Mouse (Mus musculus) heart, embryonic 12.5 days (tissue): Measurements from ENCODE around the gene Ninj2. TPM values are rescaled to one million over a fixed set of nuclear protein-coding genes. Genes with fewer than 3 reads are reported as not detected.

ENCODE experiments used
- ATAC-seq: fragments of 200-750 bp; cut with Nextera tagmentation; 2 replicates; pipeline ENCODE4 v1.8.0; 2017; ENCODE audit warnings: moderate TSS enrichment, moderate library complexity; ENCODE audit not compliant: insufficient number of reproducible peaks, low FRiP score
- H3K27ac ChIP-seq: fragments of 300-500 bp; sonication (generic); 2 replicates; pipeline ENCODE4 v1.5.1; 2016; ENCODE audit warnings: mild to moderate bottlenecking, moderate library complexity; ENCODE audit not compliant: poor library complexity, severe bottlenecking
- H3K27me3 ChIP-seq: fragments of 300-500 bp; sonication (generic); replicated peaks from 2 replicates; pipeline ENCODE4 v1.6.1; 2016; ENCODE audit warnings: mild to moderate bottlenecking, moderate library complexity
- H3K36me3 ChIP-seq: fragments of 300-500 bp; sonication (generic); 2 replicates; pipeline ENCODE4 v1.6.1; 2016; ENCODE audit warnings: mild to moderate bottlenecking, moderate library complexity
- H3K4me1 ChIP-seq: fragments of 300-500 bp; sonication (generic); replicated peaks from 2 replicates; pipeline ENCODE4 v1.6.1; 2016; ENCODE audit warnings: mild to moderate bottlenecking
- H3K4me2 ChIP-seq: fragments of 300-500 bp; sonication (generic); 2 replicates; pipeline ENCODE4 v1.6.1; 2016; ENCODE audit warnings: mild to moderate bottlenecking, moderate library complexity
- H3K4me3 ChIP-seq: fragments of 300-500 bp; sonication (generic); 2 replicates; pipeline ENCODE4 v1.5.1; 2016; ENCODE audit warnings: mild to moderate bottlenecking
- H3K9ac ChIP-seq: fragments of 300-500 bp; sonication (generic); 2 replicates; pipeline ENCODE4 v1.6.1; 2016; ENCODE audit warnings: mild to moderate bottlenecking, moderate library complexity
- H3K9me3 ChIP-seq: fragments of 300-500 bp; sonication (generic); replicated peaks from 2 replicates; pipeline ENCODE4 v1.6.1; 2016; ENCODE audit warnings: mild to moderate bottlenecking, moderate library complexity
- WGBS: fragments of 180-500 bp; shearing (Covaris S2); methylation state at CpG from one replicate; pipeline ENCODE4 v1.1.7; 2016; 5-methylcytosine and 5-hydroxymethylcytosine counted together
- polyA plus RNA-seq: library from polyadenylated mRNA; unstranded; fragments of >200 nt; fragmentation: Nextera tagmentation; extraction: Ambion mirVana; gene quantifications from 2 replicates; pipeline ENCODE4 v1.2.1, GENCODE M21; 2016

The Ninj2 gene
- polyA plus RNA-seq, 1 experiment from 2014 or later: not detected

GRCm38 (mm10) chr6:120110738-120111409 is 17.7 kb downstream of the Ninj2 start:
- Histone ChIP-seq H3K4me3 (no peak overlapping the region), H3K36me3 (no peaks in the 10 kb centered on the region), H3K27ac (no peak overlapping the region), H3K4me1 (peaks cover 67% of the 10 kb centered on the region), H3K4me2 (no peak overlapping the region), H3K9ac (no peak overlapping the region), H3K27me3 (no peaks in the 10 kb centered on the region), H3K9me3 (no peaks in the 10 kb centered on the region)
- WGBS: 80% methylated on average over 7 of the region's 7 CpGs
- ATAC-seq: no peak

- no peaks in the 10 kb centered on the region for H3K36me3 ChIP-seq
- 67% methylated on average over 3 of the region's 3 CpGs for WGBS
- H3K4me1 ChIP-seq: peaks cover 69% of the 10 kb centered on the region
- peak overlapping the region; percentile 92 for H3K27ac ChIP-seq
- H3K9ac ChIP-seq: no peak overlapping the region
- H3K4me2 ChIP-seq: no peak overlapping the region
- no peaks in the 10 kb centered on the region for H3K27me3 ChIP-seq
- H3K9me3 ChIP-seq: no peaks in the 10 kb centered on the region
- no peak overlapping the region for H3K4me3 ChIP-seq
- no peak for ATAC-seq
These were observed 18.2 kb downstream of the Ninj2 start for GRCm38 (mm10) chr6:120111410-120111783.

GRCm38 (mm10) chr6:120111984-120112803 is 19.0 kb downstream of the Ninj2 start:
- no peaks in the 10 kb centered on the region for H3K9me3 ChIP-seq
- H3K9ac ChIP-seq: peak overlapping the region; percentile 65
- no peaks in the 10 kb centered on the region for H3K36me3 ChIP-seq
- H3K4me2 ChIP-seq: peak overlapping the region; percentile 60
- H3K27me3 ChIP-seq: no peaks in the 10 kb centered on the region
- 6% methylated on average over 21 of the region's 22 CpGs for WGBS
- peak overlapping the region; percentile 92 for H3K27ac ChIP-seq
- ATAC-seq: peak; percentile 89
- H3K4me1 ChIP-seq: peaks cover 69% of the 10 kb centered on the region
- H3K4me3 ChIP-seq: peak overlapping the region; percentile 23

GRCm38 (mm10) chr6:120113856-120114255 is 20.7 kb downstream of the Ninj2 start:
- Histone ChIP-seq H3K4me2 (no peak overlapping the region), H3K9me3 (no peaks in the 10 kb centered on the region), H3K4me3 (no peak overlapping the region), H3K4me1 (peaks cover 56% of the 10 kb centered on the region), H3K27me3 (no peaks in the 10 kb centered on the region), H3K36me3 (no peaks in the 10 kb centered on the region), H3K9ac (no peak overlapping the region), H3K27ac (peak overlapping the region; percentile 90)
- no peak for ATAC-seq
- 92% methylated on average over 3 of the region's 3 CpGs for WGBS

GRCm38 (mm10) chr6:120114271-120114670 is 21.1 kb downstream of the Ninj2 start:
- no peak overlapping the region for H3K9ac ChIP-seq
- H3K4me1 ChIP-seq: peaks cover 52% of the 10 kb centered on the region
- H3K27me3 ChIP-seq: no peaks in the 10 kb centered on the region
- 0 out of 2 replicates have a peak overlapping the region, but pooled peaks have one; percentile 10 for H3K4me2 ChIP-seq
- H3K27ac ChIP-seq: peak overlapping the region; percentile 90
- no peaks in the 10 kb centered on the region for H3K36me3 ChIP-seq
- ATAC-seq: no peak
- H3K4me3 ChIP-seq: no peak overlapping the region
- H3K9me3 ChIP-seq: no peaks in the 10 kb centered on the region
- 67% methylated on average over 1 of the region's 1 CpGs for WGBS

GRCm38 (mm10) chr6:120114698-120115097 is 21.5 kb downstream of the Ninj2 start:
- H3K36me3 ChIP-seq: no peaks in the 10 kb centered on the region
- WGBS: 23% methylated on average over 7 of the region's 7 CpGs
- H3K27me3 ChIP-seq: no peaks in the 10 kb centered on the region
- H3K4me3 ChIP-seq: no peak overlapping the region
- peak overlapping the region; percentile 90 for H3K27ac ChIP-seq
- H3K4me2 ChIP-seq: peak overlapping the region; percentile 10; the same call in 1 of the 2 replicates
- ATAC-seq: 0 out of 2 replicates have a peak, but pooled peaks have one; percentile 33
- no peak overlapping the region for H3K9ac ChIP-seq
- peaks cover 50% of the 10 kb centered on the region for H3K4me1 ChIP-seq
- no peaks in the 10 kb centered on the region for H3K9me3 ChIP-seq

- no peaks in the 10 kb centered on the region for H3K9me3 ChIP-seq
- ATAC-seq: no peak
- no peaks in the 10 kb centered on the region for H3K36me3 ChIP-seq
- H3K4me2 ChIP-seq: no peak overlapping the region
- H3K4me1 ChIP-seq: peaks cover 46% of the 10 kb centered on the region
- peak overlapping the region; percentile 90 for H3K27ac ChIP-seq
- 56% methylated on average over 3 of the region's 3 CpGs for WGBS
- no peaks in the 10 kb centered on the region for H3K27me3 ChIP-seq
- H3K4me3 ChIP-seq: no peak overlapping the region
- no peak overlapping the region for H3K9ac ChIP-seq
These were observed 22.3 kb downstream of the Ninj2 start for GRCm38 (mm10) chr6:120115443-120115842.

- no peak overlapping the region for H3K9ac ChIP-seq
- H3K4me2 ChIP-seq: no peak overlapping the region
- H3K27me3 ChIP-seq: no peaks in the 10 kb centered on the region
- H3K4me1 ChIP-seq: peaks cover 12% of the 10 kb centered on the region
- 0 out of 2 replicates have a peak, but pooled peaks cover 2% of the 10 kb centered on the region for H3K9me3 ChIP-seq
- no peak for ATAC-seq
- no peak overlapping the region for H3K27ac ChIP-seq
- H3K4me3 ChIP-seq: no peak overlapping the region
- WGBS: 76% methylated on average over 5 of the region's 5 CpGs
- no peaks in the 10 kb centered on the region for H3K36me3 ChIP-seq
These were observed 26.7 kb downstream of the Ninj2 start for GRCm38 (mm10) chr6:120119824-120120223.

GRCm38 (mm10) chr6:120124688-120125087 is 31.5 kb downstream of the Ninj2 start:
- no peaks in the 10 kb centered on the region for H3K36me3 ChIP-seq
- no peaks in the 10 kb centered on the region for H3K4me1 ChIP-seq
- no peak for ATAC-seq
- H3K9ac ChIP-seq: no peak overlapping the region
- H3K4me2 ChIP-seq: no peak overlapping the region
- H3K27ac ChIP-seq: no peak overlapping the region
- no peak overlapping the region for H3K4me3 ChIP-seq
- 90% methylated on average over 7 of the region's 7 CpGs for WGBS
- 0 out of 2 replicates have a peak, but pooled peaks cover 3% of the 10 kb centered on the region for H3K9me3 ChIP-seq
- no peaks in the 10 kb centered on the region for H3K27me3 ChIP-seq

- H3K27ac ChIP-seq: no peak overlapping the region
These were observed 33.3 kb downstream of the Ninj2 start for GRCm38 (mm10) chr6:120126456-120126855.

GRCm38 (mm10) chr6:120127321-120127720 is 34.2 kb downstream of the Ninj2 start:
- no peaks in the 10 kb centered on the region for H3K4me1 ChIP-seq
- no peak overlapping the region for H3K4me3 ChIP-seq
- no peak overlapping the region for H3K27ac ChIP-seq
- H3K27me3 ChIP-seq: no peaks in the 10 kb centered on the region
- no peak overlapping the region for H3K4me2 ChIP-seq
- H3K36me3 ChIP-seq: no peaks in the 10 kb centered on the region
- 0 out of 2 replicates have a peak, but pooled peaks cover 3% of the 10 kb centered on the region for H3K9me3 ChIP-seq
- WGBS: 91% methylated on average over 7 of the region's 7 CpGs
- no peak overlapping the region for H3K9ac ChIP-seq
- no peak for ATAC-seq

More at GRCm38 (mm10) chr6:120126456-120126855, 33.3 kb downstream of the Ninj2 start:
- Histone ChIP-seq H3K4me2 (no peak overlapping the region), H3K4me3 (no peak overlapping the region), H3K9me3 (0 out of 2 replicates have a peak, but pooled peaks cover 3% of the 10 kb centered on the region), H3K4me1 (no peaks in the 10 kb centered on the region), H3K36me3 (no peaks in the 10 kb centered on the region), H3K9ac (no peak overlapping the region), H3K27me3 (no peaks in the 10 kb centered on the region)
- 86% methylated on average over 8 of the region's 8 CpGs for WGBS
- no peak for ATAC-seq
